Mouse (Mus musculus): ENCODE data around the gene Usp40. TPM values are rescaled to one million over a fixed set of nuclear protein-coding genes. Genes with fewer than 3 reads are reported as not detected.
"Not testable (repeated sequence)": the region's sequence is repeated elsewhere in the genome, so short reads cannot be mapped to it uniquely, and the experiment has no call there.

The Usp40 gene
- total RNA-seq (2015; ENCODE audit: low replicate concordance): 5.4 and 5.8 TPM in 2 replicates
- 1.2 and 2.2 TPM in 2 replicates for total RNA-seq (2017; ENCODE audit: low replicate concordance)

GRCm38 (mm10) chr1:88008211-88008697 is at the start of gene Usp40:
Usp40 (minus strand) TSS chr1:88008551.
- peak; percentile 90 for ATAC-seq (replicated peaks; ENCODE audit: low FRiP score, poor library complexity, severe bottlenecking)

- no peak for ATAC-seq (replicated peaks; ENCODE audit: low FRiP score, poor library complexity, severe bottlenecking)
Measured at GRCm38 (mm10) chr1:88055088-88055487, 46.7 kb upstream of the Usp40 start, which contains the start of gene Ugt1a10. Ugt1a10 (plus strand) TSS chr1:88055388.

- ATAC-seq (replicated peaks; ENCODE audit: low FRiP score, poor library complexity, severe bottlenecking): not testable (repeated sequence)
Measured at GRCm38 (mm10) chr1:88047408-88047807, 39.1 kb upstream of the Usp40 start.

- not testable (repeated sequence) for ATAC-seq (replicated peaks; ENCODE audit: low FRiP score, poor library complexity, severe bottlenecking)
Measured at GRCm38 (mm10) chr1:88044832-88045437, 36.6 kb upstream of the Usp40 start.

GRCm38 (mm10) chr1:88043044-88043443 is 34.7 kb upstream of the Usp40 start:
- ATAC-seq (replicated peaks; ENCODE audit: low FRiP score, poor library complexity, severe bottlenecking): not testable (repeated sequence)

- ATAC-seq (replicated peaks; ENCODE audit: low FRiP score, poor library complexity, severe bottlenecking): not testable (repeated sequence)
Measured at GRCm38 (mm10) chr1:88025244-88025643, 16.9 kb upstream of the Usp40 start.

GRCm38 (mm10) chr1:88015371-88015770 is 7.0 kb upstream of the Usp40 start:
- no peak for ATAC-seq (replicated peaks; ENCODE audit: low FRiP score, poor library complexity, severe bottlenecking)

GRCm38 (mm10) chr1:88014671-88015070 is 6.3 kb upstream of the Usp40 start:
- no peak for ATAC-seq (replicated peaks; ENCODE audit: low FRiP score, poor library complexity, severe bottlenecking)

GRCm38 (mm10) chr1:88014194-88014593 is 5.8 kb upstream of the Usp40 start:
- ATAC-seq (replicated peaks; ENCODE audit: low FRiP score, poor library complexity, severe bottlenecking): no peak

GRCm38 (mm10) chr1:88013726-88014125 is 5.4 kb upstream of the Usp40 start:
- no peak for ATAC-seq (replicated peaks; ENCODE audit: low FRiP score, poor library complexity, severe bottlenecking)

GRCm38 (mm10) chr1:88009521-88009920 is 1.2 kb upstream of the Usp40 start:
- no peak for ATAC-seq (replicated peaks; ENCODE audit: low FRiP score, poor library complexity, severe bottlenecking)

GRCm38 (mm10) chr1:88008735-88009134 is 384 bp upstream of the Usp40 start:
- ATAC-seq (replicated peaks; ENCODE audit: low FRiP score, poor library complexity, severe bottlenecking): no peak

- no peak for ATAC-seq (replicated peaks; ENCODE audit: low FRiP score, poor library complexity, severe bottlenecking)
Measured at GRCm38 (mm10) chr1:88007692-88008210, 600 bp downstream of the Usp40 start.

GRCm38 (mm10) chr1:87992716-87993115 is 15.6 kb downstream of the Usp40 start:
- ATAC-seq (replicated peaks; ENCODE audit: low FRiP score, poor library complexity, severe bottlenecking): no peak

GRCm38 (mm10) chr1:87982291-87982690 is 26.1 kb downstream of the Usp40 start:
- ATAC-seq (replicated peaks; ENCODE audit: low FRiP score, poor library complexity, severe bottlenecking): no peak

- no peak for ATAC-seq (replicated peaks; ENCODE audit: low FRiP score, poor library complexity, severe bottlenecking)
Measured at GRCm38 (mm10) chr1:87970381-87970780, 38.0 kb downstream of the Usp40 start.

GRCm38 (mm10) chr1:87961459-87962167 is 46.7 kb downstream of the Usp40 start:
- ATAC-seq (replicated peaks; ENCODE audit: low FRiP score, poor library complexity, severe bottlenecking): peak; percentile 90

- peak; percentile 26 for ATAC-seq (replicated peaks; ENCODE audit: low FRiP score, poor library complexity, severe bottlenecking)
Measured at GRCm38 (mm10) chr1:87960752-87961151, 47.6 kb downstream of the Usp40 start.

- no peak for ATAC-seq (replicated peaks; ENCODE audit: low FRiP score, poor library complexity, severe bottlenecking)
Measured at GRCm38 (mm10) chr1:87959998-87960431, 48.3 kb downstream of the Usp40 start.

GRCm38 (mm10) chr1:87959532-87959931 is 48.8 kb downstream of the Usp40 start:
- ATAC-seq (replicated peaks; ENCODE audit: low FRiP score, poor library complexity, severe bottlenecking): no peak

GRCm38 (mm10) chr1:87958931-87959330 is 49.4 kb downstream of the Usp40 start:
- ATAC-seq (replicated peaks; ENCODE audit: low FRiP score, poor library complexity, severe bottlenecking): no peak

Measured in erythroid progenitor cell, adult 5-6 weeks (primary cell).